Mouse (Mus musculus) ES-Bruce4 (cell line): ENCODE measurements at regions not wholly inside any gene's neighbourhood (a gene's known extent, or its start where the extent isn't known, plus 50 kb on each side); places are given as distances from the start of the nearest gene placed in this dataset.

Source experiments
- CTCF ChIP-seq: IDR thresholded peaks from one replicate; pipeline ENCODE4 v1.8.1; 2011; ENCODE audit warnings: low read depth, low read length
- POLR2A ChIP-seq: IDR thresholded peaks from one replicate; pipeline ENCODE4 v1.8.1; 2011; ENCODE audit warnings: low read length; ENCODE audit not compliant: insufficient read depth

DNA sequence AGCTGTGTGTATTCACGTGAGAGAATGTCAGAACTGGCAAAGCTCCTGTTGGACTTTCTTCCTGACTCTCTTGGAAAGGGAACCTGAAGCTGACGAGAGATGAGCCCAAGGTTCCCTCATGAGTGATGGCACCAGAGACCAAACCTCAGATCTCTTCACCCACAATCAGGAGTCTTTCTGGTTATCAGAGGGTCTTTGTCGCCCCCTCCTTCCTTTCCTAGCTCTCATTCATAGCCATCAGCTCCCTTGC, 130.1 kb downstream of the Rps24 start:
- TF ChIP-seq POLR2A = no peak
- TF ChIP-seq CTCF = no peak
